Mouse (Mus musculus): ENCODE results near the gene Bet1l. TPM values are rescaled to one million over a fixed set of nuclear protein-coding genes. Genes with fewer than 3 reads are reported as not detected.
"Not testable (repeated sequence)": the region's sequence is repeated elsewhere in the genome, so short reads cannot be mapped to it uniquely, and the experiment has no call there.

The Bet1l gene
- 17.1 and 20.1 TPM in 2 replicates for polyA plus RNA-seq (2015; fragmentation: Nextera tagmentation; extraction: Ambion mirVana)

- WGBS (ENCODE audit: insufficient replicate concordance): 28% methylated on average over 40 of the region's 40 CpGs
- H3K9ac ChIP-seq: peak within 1 kb of the TSS; percentile 93
- no peaks in the 10 kb centered on the region for H3K9me3 ChIP-seq (replicated peaks)
- ATAC-seq (ENCODE audit: low read depth) (peak; percentile 29), DNase-seq (no peak)
- peaks cover 47% of the 10 kb centered on the region for H3K4me1 ChIP-seq (replicated peaks)
- H3K4me3 ChIP-seq (replicated peaks): peak within 1 kb of the TSS; percentile 89
- peak within 1 kb of the TSS; percentile 97 for H3K4me2 ChIP-seq
- peak within 1 kb of the TSS; percentile 99 for H3K27ac ChIP-seq
- H3K27me3 ChIP-seq: no peaks in the 10 kb centered on the region
- H3K36me3 ChIP-seq: peaks cover 64% of the 10 kb centered on the region
Measured at GRCm38 (mm10) chr7:140857550-140858505, at the start of gene Bet1l. Bet1l (minus strand) TSS chr7:140857577.

DNA sequence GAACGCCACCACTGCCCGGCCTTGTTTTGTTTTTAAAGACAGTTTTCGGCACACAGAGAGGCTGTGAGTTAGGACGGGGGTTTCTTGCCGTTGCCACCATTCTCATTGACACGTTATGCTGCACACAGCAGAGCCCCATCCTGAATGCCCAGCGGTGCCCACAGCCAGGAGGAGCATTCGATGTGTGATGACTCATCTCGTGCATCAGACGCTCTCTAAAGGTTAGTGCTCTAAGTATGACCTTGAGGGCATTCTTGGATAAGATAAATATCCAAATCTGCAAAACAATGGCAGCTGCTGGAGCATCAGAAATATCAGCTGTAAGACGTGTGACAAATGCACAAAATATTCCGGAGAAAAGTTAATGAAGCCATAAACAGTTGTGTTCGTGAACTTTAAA, 49.8 kb upstream of the Bet1l start:
- no peak overlapping the region; the same call in 1 of the 2 replicates for H3K9ac ChIP-seq
- DNase-seq (no peak), ATAC-seq (ENCODE audit: low read depth) (no peak)
- H3K4me2 ChIP-seq: peak overlapping the region; percentile 42
- 70% methylated on average over 13 of the region's 13 CpGs for WGBS (ENCODE audit: insufficient replicate concordance)
- H3K4me3 ChIP-seq (replicated peaks): 0 out of 2 replicates have a peak overlapping the region, but pooled peaks have one; percentile 14
- no peaks in the 10 kb centered on the region for H3K27me3 ChIP-seq
- no peaks in the 10 kb centered on the region for H3K9me3 ChIP-seq (replicated peaks)
- no peaks in the 10 kb centered on the region for H3K36me3 ChIP-seq
- peaks cover 14% of the 10 kb centered on the region for H3K4me1 ChIP-seq (replicated peaks)
- H3K27ac ChIP-seq: peak overlapping the region; percentile 75; the same call in 1 of the 2 replicates

GRCm38 (mm10) chr7:140905642-140906081, 48.3 kb upstream of the Bet1l start:
- no peaks in the 10 kb centered on the region for H3K36me3 ChIP-seq
- DNase-seq (no peak), ATAC-seq (ENCODE audit: low read depth) (peak; percentile 36)
- H3K4me2 ChIP-seq: peak overlapping the region; percentile 42
- no peaks in the 10 kb centered on the region for H3K27me3 ChIP-seq
- H3K4me1 ChIP-seq (replicated peaks): peaks cover 14% of the 10 kb centered on the region
- no peak overlapping the region for H3K9ac ChIP-seq
- H3K4me3 ChIP-seq (replicated peaks): no peak overlapping the region; the same call in 1 of the 2 replicates
- peak overlapping the region; percentile 75 for H3K27ac ChIP-seq
- no peaks in the 10 kb centered on the region for H3K9me3 ChIP-seq (replicated peaks)
- WGBS (ENCODE audit: insufficient replicate concordance): 26% methylated on average over 2 of the region's 2 CpGs

GRCm38 (mm10) chr7:140903212-140903611, 45.8 kb upstream of the Bet1l start:
- H3K9ac ChIP-seq: no peak overlapping the region
- no peak overlapping the region for H3K27ac ChIP-seq
- peak; percentile 55 for DNase-seq

DNA sequence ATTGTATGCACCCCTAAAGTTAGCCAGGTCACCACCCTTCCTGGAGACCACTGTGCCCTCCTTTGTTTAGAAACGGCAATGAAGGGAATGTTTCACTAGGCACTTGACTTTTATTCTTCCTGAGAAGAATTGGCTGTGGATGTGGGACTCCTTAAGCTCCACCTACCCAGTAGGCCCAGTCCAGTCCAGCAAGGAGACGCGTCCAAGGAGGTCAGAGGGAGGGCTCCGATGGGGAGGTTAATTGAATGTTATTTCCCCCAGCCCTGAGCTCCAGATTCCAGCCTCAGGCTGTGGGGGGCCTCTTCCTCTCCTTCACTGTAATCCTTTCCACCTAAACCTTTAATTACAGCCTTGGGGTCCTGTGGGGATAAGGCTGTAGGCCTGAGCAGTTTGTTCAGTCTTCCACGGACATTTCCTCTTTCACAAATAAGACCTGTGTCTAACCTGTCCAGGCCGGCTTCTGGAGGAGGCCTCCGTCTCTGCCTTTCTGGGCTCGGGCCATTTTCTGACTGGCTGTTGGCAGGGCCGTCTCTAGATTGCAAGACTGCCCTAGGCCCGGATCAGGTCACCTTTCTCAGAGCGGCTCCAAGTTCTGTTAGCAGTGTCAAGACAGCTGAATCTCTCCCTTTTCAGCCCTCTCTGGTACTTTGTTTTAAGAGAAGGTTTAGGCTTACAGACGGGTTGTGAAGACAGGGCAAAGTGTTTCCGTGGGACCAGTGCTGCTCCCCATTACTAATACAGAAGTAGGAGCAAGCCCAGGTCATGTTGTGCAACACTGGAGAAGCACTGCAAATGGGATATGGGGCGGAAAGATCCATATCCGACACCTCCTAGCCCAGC, 44.9 kb upstream of the Bet1l start:
- DNase-seq: no peak
- peaks cover 20% of the 10 kb centered on the region for H3K36me3 ChIP-seq
- H3K4me2 ChIP-seq: no peak overlapping the region
- H3K27ac ChIP-seq: no peak overlapping the region
- no peak overlapping the region for H3K4me3 ChIP-seq (replicated peaks)
- WGBS (ENCODE audit: insufficient replicate concordance): 73% methylated on average over 15 of the region's 15 CpGs
- H3K9ac ChIP-seq: no peak overlapping the region
- H3K9me3 ChIP-seq (replicated peaks): no peaks in the 10 kb centered on the region
- ATAC-seq (ENCODE audit: low read depth): no peak
- peaks cover 4% of the 10 kb centered on the region; the same call in 1 of the 2 replicates for H3K4me1 ChIP-seq (replicated peaks)
- no peaks in the 10 kb centered on the region for H3K27me3 ChIP-seq

More at GRCm38 (mm10) chr7:140903212-140903611, 45.8 kb upstream of the Bet1l start:
- Histone ChIP-seq H3K36me3 (peaks cover 10% of the 10 kb centered on the region), H3K4me1 (replicated peaks) (peaks cover 4% of the 10 kb centered on the region), H3K27me3 (no peaks in the 10 kb centered on the region), H3K4me2 (no peak overlapping the region), H3K4me3 (replicated peaks) (no peak overlapping the region), H3K9me3 (replicated peaks) (no peaks in the 10 kb centered on the region)
- WGBS (ENCODE audit: insufficient replicate concordance): 28% methylated on average over 13 of the region's 13 CpGs
- peak; percentile 37 for ATAC-seq (ENCODE audit: low read depth)

DNA sequence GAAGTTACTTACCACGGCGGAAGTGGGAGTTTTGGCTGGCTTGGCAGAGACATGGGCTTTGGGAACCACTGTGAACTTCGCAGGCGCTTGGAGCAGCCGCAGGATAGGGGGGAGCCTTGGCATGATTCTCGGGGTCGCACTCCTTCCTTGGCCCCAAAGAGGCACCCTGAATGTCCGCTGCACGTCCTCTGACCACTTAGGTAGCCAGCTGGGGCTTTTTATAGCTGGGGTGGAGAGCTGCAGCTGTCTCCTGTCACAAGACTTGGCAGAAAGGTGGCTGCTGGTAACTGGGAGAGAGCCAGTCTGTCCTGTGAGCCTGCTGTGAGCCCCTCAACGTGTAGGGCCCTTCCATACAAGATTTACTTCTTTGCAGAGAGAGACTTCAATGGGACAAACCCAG, 42.8 kb upstream of the Bet1l start, which contains the start of gene Cox8b:
Gene Cox8b, minus strand, starts transcription at position 227 of the 400 bp plus-strand sequence.
- Histone ChIP-seq H3K9ac (no peak within 1 kb of the TSS), H3K27ac (no peak within 1 kb of the TSS), H3K4me2 (no peak within 1 kb of the TSS), H3K4me1 (replicated peaks) (0 out of 2 replicates have a peak, but pooled peaks cover 4% of the 10 kb centered on the region), H3K27me3 (no peaks in the 10 kb centered on the region), H3K4me3 (replicated peaks) (no peak within 1 kb of the TSS), H3K36me3 (peaks cover 37% of the 10 kb centered on the region), H3K9me3 (replicated peaks) (no peaks in the 10 kb centered on the region)
- WGBS (ENCODE audit: insufficient replicate concordance): 68% methylated on average over 10 of the region's 10 CpGs
- ATAC-seq (ENCODE audit: low read depth): no peak
- no peak for DNase-seq

DNA sequence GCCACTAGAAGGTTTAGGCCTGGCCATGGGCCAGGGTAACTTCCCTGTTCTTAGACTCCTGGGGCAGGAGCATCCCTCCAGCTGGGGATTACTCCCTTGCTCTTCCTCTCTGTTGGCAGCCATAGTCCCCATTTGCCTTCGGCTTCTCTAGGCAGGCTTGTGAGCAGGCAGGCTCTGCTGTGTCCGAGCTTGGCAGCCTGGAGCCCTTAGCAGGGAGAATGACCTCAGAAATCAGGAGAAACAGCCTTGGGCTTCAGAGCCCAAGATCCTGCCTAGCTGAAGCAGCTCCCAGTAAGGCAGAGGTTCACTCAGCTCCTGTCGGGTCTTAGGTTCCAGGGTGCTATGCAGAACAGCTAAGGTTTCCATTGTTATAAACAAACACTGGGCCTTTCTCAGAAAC, 41.7 kb upstream of the Bet1l start:
- no peaks in the 10 kb centered on the region for H3K9me3 ChIP-seq (replicated peaks)
- H3K4me1 ChIP-seq (replicated peaks): 0 out of 2 replicates have a peak, but pooled peaks cover under 1% of the 10 kb centered on the region
- no peak overlapping the region for H3K4me3 ChIP-seq (replicated peaks)
- DNase-seq: no peak
- H3K4me2 ChIP-seq: no peak overlapping the region
- ATAC-seq (ENCODE audit: low read depth): no peak
- H3K9ac ChIP-seq: no peak overlapping the region
- no peaks in the 10 kb centered on the region for H3K27me3 ChIP-seq
- 71% methylated on average over 3 of the region's 3 CpGs for WGBS (ENCODE audit: insufficient replicate concordance)
- H3K36me3 ChIP-seq: peaks cover 46% of the 10 kb centered on the region
- H3K27ac ChIP-seq: no peak overlapping the region

GRCm38 (mm10) chr7:140897863-140898262, 40.5 kb upstream of the Bet1l start:
- Histone ChIP-seq H3K27ac (no peak overlapping the region), H3K36me3 (peaks cover 58% of the 10 kb centered on the region), H3K4me3 (replicated peaks) (no peak overlapping the region), H3K27me3 (no peaks in the 10 kb centered on the region), H3K9me3 (replicated peaks) (no peaks in the 10 kb centered on the region), H3K4me2 (no peak overlapping the region), H3K4me1 (replicated peaks) (no peaks in the 10 kb centered on the region), H3K9ac (no peak overlapping the region)
- WGBS (ENCODE audit: insufficient replicate concordance): 85% methylated on average over 7 of the region's 7 CpGs
- ATAC-seq (ENCODE audit: low read depth): no peak
- no peak for DNase-seq

DNA sequence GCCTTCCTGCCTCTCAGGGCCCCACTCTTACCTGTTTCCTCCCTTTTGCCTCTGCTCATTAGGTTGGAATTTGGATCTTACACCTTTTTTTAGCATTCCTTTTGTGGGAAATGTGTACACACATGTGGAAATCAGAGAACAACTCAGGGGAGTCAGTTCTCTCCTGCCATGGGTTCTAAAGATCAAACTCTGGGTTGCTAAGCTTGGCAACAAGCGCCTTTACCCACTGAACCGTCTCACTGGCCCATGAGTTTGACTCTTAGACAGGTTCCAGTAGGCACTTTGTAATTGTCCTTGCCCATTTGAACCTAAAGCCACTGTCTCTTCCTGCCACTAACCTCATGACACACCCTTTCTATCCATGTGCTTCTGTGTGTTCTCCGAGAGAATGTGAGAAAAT, 37.2 kb upstream of the Bet1l start:
- WGBS (ENCODE audit: insufficient replicate concordance): 88% methylated on average over 3 of the region's 3 CpGs
- DNase-seq: no peak

DNA sequence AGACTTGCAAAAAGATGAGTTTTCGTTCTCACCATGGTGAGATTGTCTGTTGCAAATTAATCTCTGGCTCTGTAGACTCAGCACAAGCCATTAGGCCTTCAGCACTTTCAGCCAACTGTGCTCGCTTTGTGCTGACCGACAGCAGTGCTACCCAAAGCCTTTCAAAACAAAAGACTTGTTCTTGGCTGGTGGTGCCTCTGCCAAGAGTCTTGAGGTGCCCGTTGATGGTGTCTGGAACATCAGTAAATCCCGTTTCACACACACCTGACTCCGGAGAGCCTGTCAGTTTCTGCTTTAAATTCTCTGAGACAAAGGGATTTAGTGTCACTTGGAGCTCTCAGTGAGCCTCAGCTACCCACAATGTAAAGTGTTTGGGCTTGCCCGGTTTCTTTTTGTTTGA, 36.7 kb upstream of the Bet1l start:
- H3K4me2 ChIP-seq: no peak overlapping the region
- WGBS (ENCODE audit: insufficient replicate concordance): 79% methylated on average over 7 of the region's 7 CpGs
- ATAC-seq (ENCODE audit: low read depth): no peak
- peaks cover 83% of the 10 kb centered on the region for H3K36me3 ChIP-seq
- no peaks in the 10 kb centered on the region for H3K4me1 ChIP-seq (replicated peaks)
- DNase-seq: no peak
- no peaks in the 10 kb centered on the region for H3K9me3 ChIP-seq (replicated peaks)
- H3K27ac ChIP-seq: no peak overlapping the region
- H3K9ac ChIP-seq: no peak overlapping the region
- no peak overlapping the region for H3K4me3 ChIP-seq (replicated peaks)
- H3K27me3 ChIP-seq: no peaks in the 10 kb centered on the region

More for the DNA sequence above, 37.2 kb upstream of the Bet1l start:
- H3K9me3 ChIP-seq (replicated peaks): no peaks in the 10 kb centered on the region
- no peaks in the 10 kb centered on the region for H3K27me3 ChIP-seq
- no peak overlapping the region; the same call in 1 of the 2 replicates for H3K27ac ChIP-seq
- H3K4me3 ChIP-seq (replicated peaks): no peak overlapping the region
- H3K9ac ChIP-seq: no peak overlapping the region
- H3K4me1 ChIP-seq (replicated peaks): no peaks in the 10 kb centered on the region
- no peak overlapping the region for H3K4me2 ChIP-seq
- ATAC-seq (ENCODE audit: low read depth): no peak
- peaks cover 79% of the 10 kb centered on the region for H3K36me3 ChIP-seq

- H3K4me3 ChIP-seq (replicated peaks); H3K4me2 ChIP-seq; ATAC-seq (ENCODE audit: low read depth); H3K4me1 ChIP-seq (replicated peaks); DNase-seq; H3K27me3 ChIP-seq; H3K9ac ChIP-seq; H3K9me3 ChIP-seq (replicated peaks); H3K27ac ChIP-seq: not testable (repeated sequence)
- WGBS (ENCODE audit: insufficient replicate concordance): 95% methylated on average over 16 of the region's 16 CpGs
- H3K36me3 ChIP-seq: peaks cover 84% of the 10 kb centered on the region
Measured at GRCm38 (mm10) chr7:140890636-140891035, 33.3 kb upstream of the Bet1l start.
